Mouse (Mus musculus): ENCODE measurements around the gene Pou2f1. TPM values are rescaled to one million over a fixed set of nuclear protein-coding genes. Genes with fewer than 3 reads are reported as not detected.

Gene Pou2f1
- polyA plus RNA-seq, 1 experiment from 2014 or later: 4.3 TPM

- Histone ChIP-seq H3K4me3 (replicated peaks) (no peak overlapping the region), H3K27ac (no peak overlapping the region), H3K4me1 (replicated peaks) (peaks cover 13% of the 10 kb centered on the region), H3K4me2 (no peak overlapping the region), H3K9ac (no peak overlapping the region), H3K27me3 (no peaks in the 10 kb centered on the region), H3K36me3 (no peaks in the 10 kb centered on the region), H3K9me3 (replicated peaks) (no peaks in the 10 kb centered on the region)
- no peak for ATAC-seq (ENCODE audit: low read depth)
- DNase-seq: no peak
- 52% methylated on average over 14 of the region's 14 CpGs for WGBS (ENCODE audit: insufficient replicate concordance)
Measured at GRCm38 (mm10) chr1:165864864-165865795, 137.3 kb downstream of the Pou2f1 start.

GRCm38 (mm10) chr1:165862059-165862458 lies 140.4 kb downstream of the Pou2f1 start:
- WGBS (ENCODE audit: insufficient replicate concordance): 81% methylated on average over 7 of the region's 7 CpGs
- no peak overlapping the region for H3K27ac ChIP-seq
- H3K36me3 ChIP-seq: no peaks in the 10 kb centered on the region
- ATAC-seq (ENCODE audit: low read depth) (no peak), DNase-seq (no peak)
- H3K4me2 ChIP-seq: no peak overlapping the region
- H3K4me3 ChIP-seq (replicated peaks): no peak overlapping the region
- peaks cover 13% of the 10 kb centered on the region for H3K4me1 ChIP-seq (replicated peaks)
- H3K9me3 ChIP-seq (replicated peaks): no peaks in the 10 kb centered on the region
- H3K9ac ChIP-seq: no peak overlapping the region
- H3K27me3 ChIP-seq: no peaks in the 10 kb centered on the region

- Histone ChIP-seq H3K4me3 (replicated peaks) (no peak overlapping the region), H3K36me3 (no peaks in the 10 kb centered on the region), H3K9me3 (replicated peaks) (no peaks in the 10 kb centered on the region), H3K4me1 (replicated peaks) (peaks cover 13% of the 10 kb centered on the region), H3K27ac (no peak overlapping the region), H3K9ac (no peak overlapping the region), H3K27me3 (no peaks in the 10 kb centered on the region), H3K4me2 (no peak overlapping the region)
- 71% methylated on average over 3 of the region's 3 CpGs for WGBS (ENCODE audit: insufficient replicate concordance)
- DNase-seq (no peak), ATAC-seq (ENCODE audit: low read depth) (no peak)
Measured at GRCm38 (mm10) chr1:165861235-165861609, 141.3 kb downstream of the Pou2f1 start.

- Histone ChIP-seq H3K36me3 (no peaks in the 10 kb centered on the region), H3K4me2 (no peak overlapping the region), H3K9ac (no peak overlapping the region), H3K27ac (no peak overlapping the region), H3K27me3 (no peaks in the 10 kb centered on the region), H3K9me3 (replicated peaks) (no peaks in the 10 kb centered on the region), H3K4me3 (replicated peaks) (no peak overlapping the region), H3K4me1 (replicated peaks) (peaks cover 13% of the 10 kb centered on the region)
- no peak for DNase-seq
- 48% methylated on average over 9 of the region's 9 CpGs for WGBS (ENCODE audit: insufficient replicate concordance)
- ATAC-seq (ENCODE audit: low read depth): no peak
Measured at GRCm38 (mm10) chr1:165860373-165861234, 141.9 kb downstream of the Pou2f1 start.

GRCm38 (mm10) chr1:165858356-165858755 lies 144.1 kb downstream of the Pou2f1 start:
- H3K27ac ChIP-seq: no peak overlapping the region
- no peaks in the 10 kb centered on the region for H3K27me3 ChIP-seq
- ATAC-seq (ENCODE audit: low read depth) (peak; percentile 38; the same call in 1 of the 2 replicates), DNase-seq (no peak)
- no peaks in the 10 kb centered on the region for H3K36me3 ChIP-seq
- H3K4me2 ChIP-seq: no peak overlapping the region
- H3K4me3 ChIP-seq (replicated peaks): no peak overlapping the region
- H3K9me3 ChIP-seq (replicated peaks): no peaks in the 10 kb centered on the region
- no peak overlapping the region for H3K9ac ChIP-seq
- 78% methylated on average over 5 of the region's 5 CpGs for WGBS (ENCODE audit: insufficient replicate concordance)
- H3K4me1 ChIP-seq (replicated peaks): peaks cover 12% of the 10 kb centered on the region

- ATAC-seq (ENCODE audit: low read depth): no peak
- no peak for DNase-seq
- no peak overlapping the region for H3K27ac ChIP-seq
- no peak overlapping the region for H3K9ac ChIP-seq
- H3K4me3 ChIP-seq (replicated peaks): no peak overlapping the region
- 84% methylated on average over 11 of the region's 11 CpGs for WGBS (ENCODE audit: insufficient replicate concordance)
- peaks cover 19% of the 10 kb centered on the region for H3K4me1 ChIP-seq (replicated peaks)
- no peaks in the 10 kb centered on the region for H3K27me3 ChIP-seq
- H3K9me3 ChIP-seq (replicated peaks): no peaks in the 10 kb centered on the region
- H3K4me2 ChIP-seq: no peak overlapping the region
- no peaks in the 10 kb centered on the region for H3K36me3 ChIP-seq
Measured at GRCm38 (mm10) chr1:165857279-165857678, 145.2 kb downstream of the Pou2f1 start.

GRCm38 (mm10) chr1:165855759-165856545 lies 146.5 kb downstream of the Pou2f1 start:
- H3K4me1 ChIP-seq (replicated peaks): peaks cover 20% of the 10 kb centered on the region
- ATAC-seq (ENCODE audit: low read depth) (no peak), DNase-seq (no peak)
- H3K27me3 ChIP-seq: no peaks in the 10 kb centered on the region
- no peak overlapping the region for H3K27ac ChIP-seq
- H3K36me3 ChIP-seq: no peaks in the 10 kb centered on the region
- H3K4me3 ChIP-seq (replicated peaks): no peak overlapping the region
- H3K9ac ChIP-seq: no peak overlapping the region
- 61% methylated on average over 9 of the region's 9 CpGs for WGBS (ENCODE audit: insufficient replicate concordance)
- no peak overlapping the region for H3K4me2 ChIP-seq
- H3K9me3 ChIP-seq (replicated peaks): no peaks in the 10 kb centered on the region

GRCm38 (mm10) chr1:165853729-165854420 lies 148.6 kb downstream of the Pou2f1 start:
- Histone ChIP-seq H3K27me3 (no peaks in the 10 kb centered on the region), H3K4me1 (replicated peaks) (peaks cover 38% of the 10 kb centered on the region), H3K36me3 (no peaks in the 10 kb centered on the region), H3K9ac (no peak overlapping the region), H3K4me3 (replicated peaks) (no peak overlapping the region), H3K4me2 (no peak overlapping the region), H3K27ac (no peak overlapping the region), H3K9me3 (replicated peaks) (no peaks in the 10 kb centered on the region)
- 39% methylated on average over 10 of the region's 10 CpGs for WGBS (ENCODE audit: insufficient replicate concordance)
- ATAC-seq (ENCODE audit: low read depth) (peak; percentile 47), DNase-seq (peak; percentile 55)

- no peaks in the 10 kb centered on the region for H3K36me3 ChIP-seq
- no peaks in the 10 kb centered on the region for H3K27me3 ChIP-seq
- WGBS (ENCODE audit: insufficient replicate concordance): 49% methylated on average over 4 of the region's 4 CpGs
- H3K4me3 ChIP-seq (replicated peaks): no peak overlapping the region
- DNase-seq: no peak
- H3K4me2 ChIP-seq: no peak overlapping the region
- no peak overlapping the region for H3K27ac ChIP-seq
- ATAC-seq (ENCODE audit: low read depth): no peak
- no peaks in the 10 kb centered on the region for H3K9me3 ChIP-seq (replicated peaks)
- H3K9ac ChIP-seq: no peak overlapping the region
- H3K4me1 ChIP-seq (replicated peaks): peaks cover 44% of the 10 kb centered on the region
Measured at GRCm38 (mm10) chr1:165853131-165853721, 149.3 kb downstream of the Pou2f1 start.

GRCm38 (mm10) chr1:165852131-165852530 lies 150.3 kb downstream of the Pou2f1 start:
- Histone ChIP-seq H3K4me3 (replicated peaks) (no peak overlapping the region), H3K4me1 (replicated peaks) (peaks cover 44% of the 10 kb centered on the region), H3K4me2 (no peak overlapping the region), H3K9ac (no peak overlapping the region), H3K9me3 (replicated peaks) (no peaks in the 10 kb centered on the region), H3K27ac (no peak overlapping the region), H3K27me3 (peaks cover 3% of the 10 kb centered on the region; the same call in 1 of the 2 replicates), H3K36me3 (no peaks in the 10 kb centered on the region)
- DNase-seq (no peak), ATAC-seq (ENCODE audit: low read depth) (no peak)
- 65% methylated on average over 5 of the region's 5 CpGs for WGBS (ENCODE audit: insufficient replicate concordance)
